Mouse (Mus musculus) lung, postnatal 14 days (tissue): Measurements from ENCODE around the gene Agap1.

ENCODE experiments used
- DNase-seq: peaks from one replicate; pipeline ENCODE4 v3.0.0; 2021

Gene Agap1

GRCm38 (mm10) chr1:89625312-89625711 is 170.7 kb downstream of the Agap1 start:
- DNase-seq, result no peak

DNA sequence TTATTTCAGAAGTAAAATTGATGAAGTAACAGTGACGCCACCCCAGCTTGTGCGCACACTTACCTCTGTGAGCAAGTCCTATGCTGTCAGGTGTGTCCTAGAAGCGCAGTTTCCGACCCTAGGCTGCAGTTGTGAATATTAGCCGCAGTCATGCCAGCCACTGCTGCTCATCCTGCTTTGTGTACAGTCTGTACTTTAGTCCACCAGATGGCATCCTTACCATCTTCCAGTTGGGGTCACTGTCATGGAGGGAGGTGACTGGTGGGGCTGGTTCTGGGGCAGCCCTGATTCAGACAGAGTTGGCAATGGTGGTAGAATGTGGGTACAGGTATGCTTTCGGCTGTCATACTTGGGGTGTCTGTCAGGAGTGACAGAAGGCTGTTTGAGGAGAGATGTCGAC is 171.4 kb downstream of the Agap1 start:
- DNase-seq, result no peak

DNA sequence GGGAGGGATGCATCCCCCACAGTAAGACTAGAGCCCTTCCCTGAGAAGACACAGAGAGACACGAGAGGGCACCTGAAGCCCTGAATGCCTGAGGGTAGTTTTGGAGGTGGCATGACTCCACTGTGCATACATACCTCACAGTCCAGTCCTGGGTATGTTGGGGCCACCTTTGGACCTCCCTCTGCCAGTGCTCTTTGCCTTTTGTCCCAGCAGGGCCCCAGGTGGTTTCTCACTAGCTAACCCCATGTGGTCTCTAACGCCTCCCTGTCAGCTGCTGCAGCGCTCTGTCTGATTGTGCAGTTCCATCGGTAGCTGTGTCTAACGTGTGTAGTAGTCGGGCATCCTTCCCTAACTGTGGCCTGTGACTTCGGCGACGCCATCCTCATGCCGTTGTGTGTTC is 172.3 kb downstream of the Agap1 start:
- no peak for DNase-seq

DNA sequence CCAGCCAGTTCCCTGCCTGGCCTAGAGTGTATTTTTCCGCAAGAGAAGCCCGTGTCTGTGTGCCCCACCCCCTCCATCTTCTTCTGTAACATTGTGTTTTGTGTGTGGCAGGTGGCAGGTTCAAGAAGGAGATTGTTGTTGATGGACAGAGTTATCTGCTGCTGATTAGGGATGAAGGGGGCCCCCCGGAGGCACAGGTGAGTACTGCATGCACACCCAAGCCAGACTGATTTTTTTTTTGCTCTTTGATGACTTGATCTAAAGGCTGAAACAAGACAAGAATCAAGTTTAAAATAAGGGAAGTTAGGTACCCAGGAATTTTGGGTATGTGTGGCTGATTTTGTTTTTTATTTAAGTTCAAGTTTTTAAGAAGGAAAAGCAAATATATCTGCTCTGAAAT is 173.0 kb downstream of the Agap1 start:
- peak; percentile 41 for DNase-seq

DNA sequence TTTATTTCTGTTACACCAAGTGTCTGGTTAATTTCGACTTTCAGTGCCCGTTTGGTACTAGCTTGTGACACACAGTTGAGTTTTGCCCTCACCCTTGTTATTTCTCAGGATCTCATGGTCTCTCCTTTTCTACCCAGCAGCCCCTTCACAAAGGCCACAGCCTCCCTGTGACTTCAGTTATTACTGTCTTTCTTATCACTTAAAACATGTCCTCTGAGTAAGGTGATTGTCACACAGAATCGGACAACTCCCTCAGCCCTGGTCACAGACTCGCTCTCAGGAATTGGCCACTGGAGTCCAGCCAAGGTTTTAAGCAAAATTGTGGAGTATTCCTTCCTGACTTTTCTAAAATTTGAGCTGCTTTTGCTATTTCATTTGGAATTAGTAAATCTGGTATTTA is 176.2 kb downstream of the Agap1 start:
- no peak for DNase-seq

GRCm38 (mm10) chr1:89631747-89632146 is 177.1 kb downstream of the Agap1 start:
- peak; percentile 39 for DNase-seq

GRCm38 (mm10) chr1:89634055-89634454 is 179.4 kb downstream of the Agap1 start:
- no peak for DNase-seq

DNA sequence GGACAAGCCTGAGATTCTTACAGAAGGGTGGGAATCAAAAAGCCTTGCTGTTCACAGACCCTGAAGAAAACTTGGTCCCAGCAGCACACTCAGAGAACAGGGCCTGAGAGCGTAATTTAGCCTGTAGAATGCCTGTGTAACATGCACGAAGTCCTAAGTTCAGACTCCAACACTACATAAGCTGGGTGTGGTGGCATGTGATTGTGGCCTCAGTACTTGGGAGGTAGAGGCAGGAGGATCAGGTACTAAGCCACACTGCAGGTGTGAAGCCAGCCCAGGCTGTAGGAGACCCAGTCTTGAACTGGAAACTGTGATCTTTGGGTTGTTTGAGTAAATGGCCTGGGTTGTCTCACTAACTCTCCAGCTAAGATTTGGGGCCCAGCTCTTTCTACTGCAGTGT is 180.5 kb downstream of the Agap1 start:
- DNase-seq, result no peak

DNA sequence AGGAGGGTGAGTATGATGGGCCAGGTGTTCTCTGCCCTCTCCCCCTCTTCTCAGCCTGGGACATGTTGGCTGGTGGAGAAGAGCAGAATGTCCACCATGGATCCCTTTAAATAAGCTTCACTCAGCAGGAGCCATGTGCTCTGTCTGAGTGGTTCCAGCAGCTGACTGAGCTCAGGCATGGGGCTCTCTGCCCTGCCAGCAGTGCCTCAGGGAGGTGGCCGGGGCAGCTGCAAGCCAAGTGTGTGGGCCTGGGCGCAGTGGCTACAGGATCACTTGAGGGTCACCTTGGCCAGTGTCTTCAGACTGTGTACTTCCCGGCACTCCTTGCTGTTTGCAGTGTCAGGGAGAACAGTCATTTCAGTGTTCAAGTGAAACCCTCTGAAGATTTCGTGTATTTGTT is 183.1 kb downstream of the Agap1 start:
- no peak for DNase-seq

DNA sequence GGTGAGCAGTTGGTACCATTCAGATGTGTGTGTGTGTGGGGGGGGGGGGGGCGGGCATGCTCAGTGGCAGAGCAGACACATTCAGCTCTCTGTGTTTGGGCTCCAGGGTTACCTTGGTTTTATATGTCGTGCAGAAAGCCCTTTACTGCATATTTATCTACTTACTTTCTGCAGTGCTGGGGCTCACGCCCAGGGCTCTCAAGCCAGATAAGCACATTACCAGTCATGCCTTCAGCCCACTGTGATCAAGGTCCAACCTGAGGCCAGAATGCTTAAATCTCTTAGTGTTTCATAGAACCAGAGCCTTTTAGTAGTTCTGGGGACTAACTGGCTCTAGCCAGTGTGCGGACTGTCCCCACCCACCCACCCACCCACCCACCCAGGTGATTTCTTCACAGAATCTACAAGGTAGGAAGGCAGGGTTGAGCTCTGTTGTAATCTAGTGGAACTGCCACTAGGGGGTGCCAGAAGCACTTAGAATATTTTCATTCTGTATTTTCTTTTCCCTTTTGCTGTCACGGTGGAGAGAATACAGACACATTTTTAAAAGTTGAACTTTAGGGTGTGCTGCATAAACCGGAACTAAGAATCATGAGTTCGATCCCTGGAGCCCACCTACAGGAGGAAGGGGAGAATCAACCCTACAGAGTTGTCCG is 189.0 kb downstream of the Agap1 start:
- DNase-seq, result peak; percentile 59

- DNase-seq, result peak; percentile 67
These were observed 189.5 kb downstream of the Agap1 start for GRCm38 (mm10) chr1:89644120-89644519.

DNA sequence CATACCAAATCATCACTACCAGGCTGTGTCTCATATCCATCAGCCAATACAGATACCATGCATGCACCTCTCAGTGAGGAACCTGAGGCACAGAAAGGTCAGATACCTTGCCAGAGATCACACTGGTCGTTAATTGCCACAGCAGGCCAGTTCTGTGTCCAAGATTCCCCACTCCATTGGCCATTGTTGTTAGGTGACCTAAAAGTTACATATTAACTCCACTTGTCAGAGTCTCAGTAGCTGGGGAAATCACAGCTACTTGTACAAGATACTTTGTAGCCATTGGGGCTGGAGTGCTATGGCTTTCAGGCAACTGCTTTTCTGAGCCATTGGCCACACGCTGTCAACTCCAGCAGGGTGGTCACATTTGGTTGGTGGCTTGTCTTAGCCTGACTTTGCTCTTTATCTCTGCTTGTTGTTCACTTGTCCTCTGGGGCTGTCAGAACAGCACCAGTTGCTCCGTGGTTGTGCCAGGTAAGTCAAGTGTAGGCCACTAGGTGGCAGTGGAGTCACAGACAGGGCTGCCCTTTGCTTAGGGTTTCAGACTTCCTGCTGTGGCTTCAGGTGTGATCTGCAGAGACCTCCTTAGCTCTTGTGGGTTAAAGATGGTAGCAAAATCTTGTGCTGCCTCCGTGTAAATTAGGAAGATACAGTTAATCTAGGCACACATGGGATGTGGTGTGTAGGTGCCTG is 191.9 kb downstream of the Agap1 start:
- peak; percentile 78 for DNase-seq

GRCm38 (mm10) chr1:89647505-89647904 is 192.9 kb downstream of the Agap1 start:
- DNase-seq, result no peak

GRCm38 (mm10) chr1:89650557-89650956 is 196.0 kb downstream of the Agap1 start:
- peak; percentile 27 for DNase-seq

- DNase-seq, result no peak
These were observed 201.6 kb downstream of the Agap1 start for GRCm38 (mm10) chr1:89656167-89656566.

GRCm38 (mm10) chr1:89656643-89657321 is 202.2 kb downstream of the Agap1 start:
- peak; percentile 69 for DNase-seq

GRCm38 (mm10) chr1:89660804-89661203 is 206.2 kb downstream of the Agap1 start:
- DNase-seq, result no peak

DNA sequence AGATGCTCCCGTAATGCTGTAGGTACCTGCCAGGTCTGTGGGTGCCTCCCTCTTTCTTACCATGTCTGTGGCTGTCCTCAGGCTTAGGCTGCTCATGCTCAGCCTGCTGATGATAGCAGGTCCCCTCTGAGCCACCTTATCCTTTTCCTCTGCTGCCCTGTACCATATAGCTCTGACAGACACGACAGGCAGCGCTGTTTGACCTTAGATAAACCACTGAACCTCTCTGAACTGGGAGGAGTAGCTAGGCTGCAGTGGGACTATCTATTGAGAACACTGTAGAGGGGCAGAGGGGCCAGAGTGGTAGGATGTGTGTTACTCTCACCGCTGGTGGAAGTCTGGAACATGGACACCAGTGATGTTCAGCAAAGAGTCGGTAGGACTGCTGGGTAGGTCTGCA is 211.5 kb downstream of the Agap1 start:
- DNase-seq, result no peak

- no peak for DNase-seq
These were observed 212.8 kb downstream of the Agap1 start for GRCm38 (mm10) chr1:89667387-89667786.

DNA sequence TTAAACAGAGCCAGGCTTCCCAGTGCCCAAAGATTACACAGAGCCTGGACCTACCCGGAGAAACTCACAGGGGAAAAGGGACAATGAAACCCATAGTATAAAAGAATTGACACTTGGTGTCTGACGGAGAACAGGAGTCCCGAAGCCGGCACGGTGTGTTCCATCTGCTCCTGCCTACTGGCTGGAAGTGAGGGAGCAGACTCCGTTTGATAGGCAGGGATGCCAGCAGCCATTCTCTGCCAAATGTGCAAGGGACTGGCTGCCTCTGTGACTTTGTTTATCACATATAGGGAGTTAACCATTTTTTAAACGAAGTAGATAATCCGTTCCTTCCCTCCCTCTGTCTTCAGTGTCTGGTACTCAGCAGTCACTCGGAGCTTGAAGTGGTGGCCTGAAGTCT is 214.0 kb downstream of the Agap1 start:
- no peak for DNase-seq

DNA sequence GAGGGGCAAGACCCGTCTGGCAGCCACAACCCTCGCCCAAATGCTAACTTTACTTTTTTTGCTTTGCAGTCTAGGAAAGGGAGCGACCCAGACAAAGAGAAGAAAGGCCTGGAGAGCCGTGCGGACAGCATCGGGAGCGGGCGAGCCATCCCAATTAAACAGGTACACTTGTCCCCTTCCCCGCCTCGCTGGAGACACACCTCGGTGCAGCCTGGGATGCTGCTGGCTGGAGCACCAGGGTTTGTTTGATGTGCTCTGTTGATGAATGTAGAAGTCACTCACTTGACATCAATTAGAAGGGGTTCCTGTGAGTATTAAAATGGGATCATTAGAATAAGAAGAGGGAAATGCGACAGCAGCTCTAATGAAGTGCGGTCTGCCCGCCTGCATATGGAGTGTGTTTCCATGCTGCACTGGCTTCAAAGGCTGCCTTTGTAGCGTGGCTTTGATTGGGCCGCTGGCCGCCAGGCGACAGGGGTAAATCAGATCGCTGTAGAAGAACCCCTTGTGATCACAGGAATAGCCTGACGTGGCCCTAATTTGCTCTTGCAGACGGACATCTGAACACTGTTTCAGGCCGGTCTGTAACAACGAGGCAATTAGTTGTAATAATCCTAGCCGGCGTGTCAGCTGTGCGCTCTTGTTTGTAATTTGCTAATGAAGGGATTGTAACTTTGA is 216.6 kb downstream of the Agap1 start:
- DNase-seq, result no peak

GRCm38 (mm10) chr1:89673071-89673470 is 218.5 kb downstream of the Agap1 start:
- DNase-seq, result no peak

GRCm38 (mm10) chr1:89673686-89674085 is 219.1 kb downstream of the Agap1 start:
- DNase-seq, result no peak

DNA sequence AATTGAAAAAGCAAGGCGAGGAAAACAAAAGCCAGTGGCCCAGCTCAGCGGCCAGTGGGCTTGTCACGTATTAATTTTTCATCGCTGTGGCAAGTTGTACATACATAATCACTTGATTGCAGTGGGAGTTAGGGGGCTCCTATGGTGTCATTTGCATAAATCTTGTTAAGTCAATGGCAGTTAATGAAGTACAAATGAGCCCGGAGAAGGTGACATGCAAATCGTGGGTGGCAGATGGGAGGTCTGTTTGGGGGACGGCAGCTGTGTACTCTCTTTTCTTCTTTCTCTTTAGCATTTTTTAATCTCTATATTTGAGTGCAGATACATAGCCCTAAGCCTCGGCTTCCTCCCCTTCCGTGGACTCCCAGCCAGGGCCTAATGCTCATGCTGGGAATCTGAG is 220.1 kb downstream of the Agap1 start:
- no peak for DNase-seq
